Mouse (Mus musculus): ENCODE results near the gene Ppp1r26. TPM values are rescaled to one million over a fixed set of nuclear protein-coding genes. Genes with fewer than 3 reads are reported as not detected.

The Ppp1r26 gene
- 2.3 and 2.7 TPM in 2 replicates for polyA plus RNA-seq (2012; rRNA removed)

GRCm38 (mm10) chr2:28446515-28447314 lies at the start of gene Ppp1r26:
Gene Ppp1r26, plus strand, starts transcription at chr2:28446800.

GRCm38 (mm10) chr2:28465836-28466518 lies 19.4 kb downstream of the Ppp1r26 start, which contains the start of gene 1700007K13Rik:
Gene 1700007K13Rik, minus strand, starts transcription at chr2:28466332.

GRCm38 (mm10) chr2:28467860-28468485 lies 21.4 kb downstream of the Ppp1r26 start, which contains the start of gene Mrps2:
Gene Mrps2, plus strand, starts transcription at chr2:28468066.

GRCm38 (mm10) chr2:28496671-28497070 lies 50.1 kb downstream of the Ppp1r26 start, which contains the start of gene Gbgt1:
Gene Gbgt1, plus strand, starts transcription at chr2:28496891.

Other genes starting within 250 kb of the Ppp1r26 start
- gene 1700007K13Rik, start 19.5 kb downstream of the Ppp1r26 start, polyA plus RNA-seq (2012; rRNA removed) = not detected in 2 replicates
- 33.9 and 39.7 TPM in 2 replicates for gene Mrps2, start 21.3 kb downstream of the Ppp1r26 start, polyA plus RNA-seq (2012; rRNA removed)
- 5.0 and 5.7 TPM in 2 replicates for gene Gbgt1, start 50.1 kb downstream of the Ppp1r26 start, polyA plus RNA-seq (2012; rRNA removed)
- gene Gm10134, start 59.3 kb downstream of the Ppp1r26 start, polyA plus RNA-seq (2012; rRNA removed) = 0.71 and 1.4 TPM in 2 replicates
- 145 and 148 TPM in 2 replicates for gene Ralgds, start 66.3 kb downstream of the Ppp1r26 start, polyA plus RNA-seq (2012; rRNA removed)
- 0.58 and 728 TPM in 2 replicates for gene Cel, start 116.6 kb downstream of the Ppp1r26 start, polyA plus RNA-seq (2012; rRNA removed)
- 21.2 and 22.9 TPM in 2 replicates for gene Gtf3c5, start 137.0 kb downstream of the Ppp1r26 start, polyA plus RNA-seq (2012; rRNA removed)
- gene Gfi1b, start 175.2 kb downstream of the Ppp1r26 start, polyA plus RNA-seq (2012; rRNA removed) = 1.1 and 1.2 TPM in 2 replicates
- 9.5 and 10.0 TPM in 2 replicates for gene Tsc1, start 194.4 kb downstream of the Ppp1r26 start, polyA plus RNA-seq (2012; rRNA removed)

Data from colon, adult 2 months (tissue).